Mouse (Mus musculus) embryonic facial prominence, embryonic 13.5 days (tissue): Measurements from ENCODE around the gene Madcam1. TPM values are rescaled to one million over a fixed set of nuclear protein-coding genes. Genes with fewer than 3 reads are reported as not detected.

Experiments
- ATAC-seq: fragments of 200-750 bp; cut with Nextera tagmentation; 2 replicates; pipeline ENCODE4 v1.8.0; 2017; ENCODE audit warnings: low read depth; ENCODE audit not compliant: insufficient number of reproducible peaks, insufficient read depth, low FRiP score, low TSS enrichment
- H3K27ac ChIP-seq: fragments of 300-500 bp; sonication (generic); 2 replicates; pipeline ENCODE4 v1.5.1; 2015; ENCODE audit warnings: moderate library complexity, mild to moderate bottlenecking, inconsistent platforms
- H3K27me3 ChIP-seq: fragments of 300-500 bp; sonication (generic); 2 replicates; pipeline ENCODE4 v1.6.1; 2015; ENCODE audit warnings: mild to moderate bottlenecking, inconsistent platforms
- H3K36me3 ChIP-seq: fragments of 300-500 bp; sonication (generic); 2 replicates; pipeline ENCODE4 v1.6.1; 2015; ENCODE audit warnings: mild to moderate bottlenecking, inconsistent platforms
- H3K4me1 ChIP-seq: fragments of 300-500 bp; sonication (generic); 2 replicates; pipeline ENCODE4 v1.6.1; 2015; ENCODE audit warnings: inconsistent platforms
- H3K4me2 ChIP-seq: fragments of 300-500 bp; sonication (generic); 2 replicates; pipeline ENCODE4 v1.6.1; 2015; ENCODE audit warnings: moderate library complexity, mild to moderate bottlenecking, inconsistent platforms
- H3K4me3 ChIP-seq: fragments of 300-500 bp; sonication (generic); 2 replicates; pipeline ENCODE4 v1.5.1; 2015; ENCODE audit warnings: mild to moderate bottlenecking, inconsistent platforms
- H3K9ac ChIP-seq: fragments of 300-500 bp; sonication (generic); 2 replicates; pipeline ENCODE4 v1.6.1; 2015; ENCODE audit warnings: mild to moderate bottlenecking, inconsistent platforms
- H3K9me3 ChIP-seq: fragments of 300-500 bp; sonication (generic); 2 replicates; pipeline ENCODE4 v1.6.1; 2016; ENCODE audit warnings: inconsistent platforms
- WGBS: fragments of 180-500 bp; shearing (Covaris S2); methylation state at CpG from one replicate; pipeline ENCODE4 v1.1.7; 2015; ENCODE audit warnings: mixed read lengths; 5-methylcytosine and 5-hydroxymethylcytosine counted together
- polyA plus RNA-seq: library from polyadenylated mRNA; unstranded; fragments of >200 nt; fragmentation: Nextera tagmentation; extraction: Ambion mirVana; gene quantifications from 2 replicates; pipeline ENCODE4 v1.2.1, GENCODE M21; 2015

The Madcam1 gene
- polyA plus RNA-seq = 11.3 and 11.8 TPM in 2 replicates

DNA sequence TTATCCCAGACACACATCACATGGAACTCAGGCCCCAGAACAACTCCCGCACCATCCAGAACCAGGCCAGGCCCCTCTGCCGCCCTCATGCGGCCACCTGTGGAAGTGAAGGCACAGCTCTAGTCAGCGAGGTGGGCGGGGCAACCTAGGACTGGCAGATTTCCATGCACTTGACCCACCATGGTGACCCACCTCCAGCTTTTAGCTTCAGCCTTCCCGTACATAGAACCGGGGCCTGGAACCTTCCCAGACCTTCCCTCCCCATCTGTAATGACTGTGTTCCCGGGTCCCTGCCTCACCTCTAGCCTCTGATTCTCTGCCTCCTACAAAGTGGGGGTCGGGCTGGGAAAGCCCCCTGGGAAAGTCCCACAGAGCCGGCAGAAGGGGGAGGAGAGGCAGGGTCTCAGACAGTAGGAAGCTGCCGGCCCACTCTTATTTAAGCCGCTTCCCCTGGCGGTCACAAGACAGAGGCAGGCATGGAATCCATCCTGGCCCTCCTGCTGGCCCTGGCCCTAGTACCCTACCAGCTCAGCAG lies at the start of gene Madcam1:
Gene Madcam1 (plus strand): TSS at position 429 of the 535 bp plus-strand sequence.
- no peaks in the 10 kb centered on the region for H3K36me3 ChIP-seq
- no peaks in the 10 kb centered on the region for H3K4me1 ChIP-seq
- 6% methylated on average over 13 of the region's 13 CpGs for WGBS
- no peak within 1 kb of the TSS for H3K27ac ChIP-seq
- H3K9ac ChIP-seq = no peak within 1 kb of the TSS
- no peaks in the 10 kb centered on the region for H3K9me3 ChIP-seq
- no peak within 1 kb of the TSS for H3K4me3 ChIP-seq
- no peaks in the 10 kb centered on the region; the same call in 1 of the 2 replicates for H3K27me3 ChIP-seq
- no peak for ATAC-seq
- H3K4me2 ChIP-seq = no peak within 1 kb of the TSS

DNA sequence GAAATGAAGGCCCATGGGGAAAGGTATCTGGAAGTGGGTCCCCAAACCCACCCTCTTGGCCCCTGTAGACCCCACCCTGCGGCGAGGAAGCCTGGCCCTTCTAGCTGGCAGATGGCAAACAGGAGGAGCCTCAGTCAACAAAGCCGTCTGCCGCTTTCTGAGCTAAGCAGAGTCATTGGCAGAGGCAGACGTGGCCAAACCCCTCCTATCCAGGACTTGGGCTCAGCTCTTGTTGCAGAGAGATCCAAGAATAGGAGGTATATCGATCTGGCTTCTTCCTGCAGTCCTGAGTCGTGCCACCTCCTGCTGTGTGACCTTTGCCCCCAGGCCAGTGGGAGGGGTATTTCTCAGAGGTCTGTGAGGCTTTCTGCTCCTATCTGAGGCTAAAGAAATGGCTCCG lies 48.5 kb upstream of the Madcam1 start:
- no peak overlapping the region for H3K9ac ChIP-seq
- WGBS = 11% methylated on average over 8 of the region's 8 CpGs
- ATAC-seq = no peak
- H3K4me1 ChIP-seq = peaks cover 24% of the 10 kb centered on the region
- H3K9me3 ChIP-seq = no peaks in the 10 kb centered on the region
- no peak overlapping the region for H3K27ac ChIP-seq
- no peak overlapping the region for H3K4me3 ChIP-seq
- H3K4me2 ChIP-seq = no peak overlapping the region
- H3K27me3 ChIP-seq = peaks cover 40% of the 10 kb centered on the region
- H3K36me3 ChIP-seq = 0 out of 2 replicates have a peak, but pooled peaks cover 6% of the 10 kb centered on the region

DNA sequence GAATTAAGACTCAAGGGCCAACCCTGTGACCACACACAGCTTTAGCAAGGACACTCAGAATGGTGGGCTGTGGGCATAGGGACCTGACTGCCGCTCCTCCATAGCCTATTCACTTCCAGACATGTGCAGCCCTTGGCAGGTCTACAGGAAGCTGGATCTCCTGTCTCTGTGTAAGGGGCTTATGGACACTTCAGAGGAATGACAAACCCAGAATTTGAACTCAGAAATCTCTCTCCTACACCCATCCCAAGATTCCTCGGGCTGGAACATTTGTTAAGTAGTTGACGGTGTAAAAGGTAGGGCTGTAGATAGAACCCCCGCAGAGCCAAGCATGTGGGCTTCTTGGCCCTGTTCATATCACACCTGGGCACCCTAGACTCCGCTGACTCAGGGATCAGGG lies 48.0 kb upstream of the Madcam1 start:
- H3K36me3 ChIP-seq = 0 out of 2 replicates have a peak, but pooled peaks cover 6% of the 10 kb centered on the region
- WGBS = 89% methylated on average over 5 of the region's 5 CpGs
- ATAC-seq = no peak
- H3K4me2 ChIP-seq = no peak overlapping the region
- no peaks in the 10 kb centered on the region for H3K9me3 ChIP-seq
- no peak overlapping the region for H3K4me3 ChIP-seq
- peaks cover 34% of the 10 kb centered on the region for H3K27me3 ChIP-seq
- H3K9ac ChIP-seq = no peak overlapping the region
- H3K27ac ChIP-seq = no peak overlapping the region
- H3K4me1 ChIP-seq = peaks cover 24% of the 10 kb centered on the region

DNA sequence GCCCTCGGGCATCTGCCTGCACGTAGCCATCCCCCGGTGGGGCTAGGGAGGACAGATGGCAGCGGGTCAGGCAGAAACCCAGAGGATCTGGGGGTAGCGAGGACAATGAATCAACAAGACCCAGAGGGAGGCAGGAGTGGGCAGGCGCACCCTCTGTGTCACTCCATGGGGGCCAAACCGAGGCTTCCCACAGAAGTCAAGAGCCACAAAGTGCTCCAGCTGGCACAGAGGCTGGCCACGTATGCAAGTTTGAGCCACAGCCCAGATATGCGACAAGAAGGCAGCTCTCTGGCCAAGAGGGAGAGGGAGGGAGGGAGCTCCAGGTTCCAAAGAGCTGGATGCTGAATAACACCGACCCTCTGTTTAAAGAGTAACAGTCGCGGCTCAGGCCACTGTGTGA lies 40.4 kb upstream of the Madcam1 start:
- 71% methylated on average over 12 of the region's 12 CpGs for WGBS
- no peaks in the 10 kb centered on the region for H3K9me3 ChIP-seq
- ATAC-seq = no peak
- no peak overlapping the region for H3K4me3 ChIP-seq
- H3K4me1 ChIP-seq = no peaks in the 10 kb centered on the region
- H3K27me3 ChIP-seq = no peaks in the 10 kb centered on the region
- no peak overlapping the region for H3K27ac ChIP-seq
- H3K9ac ChIP-seq = 0 out of 2 replicates have a peak overlapping the region, but pooled peaks have one; percentile 16
- H3K4me2 ChIP-seq = no peak overlapping the region
- peaks cover 14% of the 10 kb centered on the region; the same call in 1 of the 2 replicates for H3K36me3 ChIP-seq

DNA sequence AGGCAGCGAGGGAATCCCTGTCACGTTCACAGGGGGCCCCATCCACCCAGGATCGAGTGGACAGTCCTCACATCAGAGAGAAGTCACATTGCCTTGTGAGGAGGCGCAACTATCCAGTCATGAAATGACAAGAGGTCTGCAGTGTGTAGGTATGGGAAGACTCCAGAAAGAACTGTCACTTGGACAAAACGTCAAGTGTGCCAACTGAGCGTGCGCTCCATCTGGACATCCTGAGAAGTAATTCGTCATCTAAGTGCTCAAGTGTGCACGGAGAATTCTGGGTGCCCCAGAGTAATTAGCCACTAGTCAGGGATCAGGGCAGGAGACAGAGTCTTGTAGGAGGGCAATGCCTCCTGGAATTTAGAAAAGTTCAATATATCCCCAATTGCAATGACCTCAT lies 39.0 kb upstream of the Madcam1 start:
- H3K27ac ChIP-seq = no peak overlapping the region
- no peak overlapping the region for H3K9ac ChIP-seq
- 84% methylated on average over 9 of the region's 9 CpGs for WGBS
- H3K4me3 ChIP-seq = no peak overlapping the region
- no peak overlapping the region for H3K4me2 ChIP-seq
- H3K9me3 ChIP-seq = no peaks in the 10 kb centered on the region
- no peaks in the 10 kb centered on the region for H3K4me1 ChIP-seq
- H3K27me3 ChIP-seq = no peaks in the 10 kb centered on the region
- ATAC-seq = no peak
- H3K36me3 ChIP-seq = peaks cover 8% of the 10 kb centered on the region; the same call in 1 of the 2 replicates

DNA sequence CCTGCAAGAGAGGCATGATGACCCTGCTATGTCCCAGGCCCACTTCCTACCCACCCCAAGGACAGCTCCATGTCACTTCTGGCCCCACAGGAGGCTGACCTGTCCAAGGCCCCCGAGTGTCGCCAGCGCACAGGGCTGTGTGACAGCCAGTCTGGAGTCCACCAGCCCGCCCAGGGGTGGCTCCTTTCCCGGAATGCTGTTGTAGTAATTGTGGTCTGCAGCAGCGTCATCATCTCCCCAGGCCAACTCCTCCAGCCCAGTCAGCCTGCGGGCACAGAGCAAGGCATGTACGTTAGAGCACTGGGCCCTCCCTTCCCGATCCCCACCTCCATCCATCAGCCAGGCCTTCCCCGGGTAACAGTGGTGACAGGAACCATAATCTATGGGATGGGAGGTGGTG lies 38.2 kb upstream of the Madcam1 start:
- Histone ChIP-seq H3K36me3 (peaks cover 8% of the 10 kb centered on the region; the same call in 1 of the 2 replicates), H3K27me3 (no peaks in the 10 kb centered on the region), H3K27ac (no peak overlapping the region), H3K9me3 (no peaks in the 10 kb centered on the region), H3K4me1 (no peaks in the 10 kb centered on the region), H3K4me2 (no peak overlapping the region), H3K9ac (no peak overlapping the region), H3K4me3 (no peak overlapping the region)
- no peak; the same call in 1 of the 2 replicates for ATAC-seq
- WGBS = 87% methylated on average over 10 of the region's 10 CpGs

DNA sequence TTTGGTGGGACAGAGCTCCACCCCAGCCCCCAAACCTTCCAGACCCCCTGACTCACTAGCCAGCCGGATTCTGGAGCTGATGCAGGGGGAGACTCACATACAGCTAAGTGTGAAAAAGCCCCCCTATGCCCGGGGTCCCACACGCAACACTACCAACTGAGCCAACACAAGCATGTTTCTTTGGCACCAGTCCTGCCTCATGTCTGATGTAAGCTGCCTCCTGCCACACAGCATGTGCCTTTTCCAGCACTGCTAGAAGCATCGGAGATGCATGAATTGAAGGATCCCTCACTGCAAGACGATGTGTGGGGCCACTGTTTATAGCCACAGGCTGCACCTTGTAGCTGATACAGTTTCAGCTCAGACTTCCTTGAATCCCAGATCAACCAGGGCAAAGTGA lies 36.0 kb upstream of the Madcam1 start:
- no peaks in the 10 kb centered on the region for H3K4me1 ChIP-seq
- H3K4me3 ChIP-seq = no peak overlapping the region
- no peak for ATAC-seq
- no peak overlapping the region for H3K9ac ChIP-seq
- no peaks in the 10 kb centered on the region for H3K9me3 ChIP-seq
- no peaks in the 10 kb centered on the region for H3K27me3 ChIP-seq
- H3K27ac ChIP-seq = no peak overlapping the region
- WGBS = 84% methylated on average over 5 of the region's 5 CpGs
- no peak overlapping the region for H3K4me2 ChIP-seq
- peaks cover 8% of the 10 kb centered on the region; the same call in 1 of the 2 replicates for H3K36me3 ChIP-seq

DNA sequence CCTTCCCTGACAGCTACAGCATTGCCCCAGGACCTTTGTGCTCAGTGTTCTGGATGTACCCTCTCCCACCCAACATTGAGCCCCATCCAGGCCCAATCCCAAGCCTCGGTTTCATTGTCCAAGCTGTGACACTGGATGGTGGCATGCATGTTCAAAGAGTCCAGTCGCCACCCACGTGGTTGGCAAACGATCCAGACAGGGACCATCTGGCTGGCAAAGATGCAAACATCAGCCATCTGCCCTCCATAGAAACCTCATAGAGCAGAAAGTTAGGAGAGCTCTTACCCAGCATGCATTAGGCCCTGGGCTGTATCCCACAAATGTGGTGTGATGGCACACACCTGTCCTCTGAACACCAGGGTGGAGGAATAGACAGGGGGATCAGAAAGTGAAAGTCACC lies 32.9 kb upstream of the Madcam1 start:
- Histone ChIP-seq H3K27me3 (no peaks in the 10 kb centered on the region), H3K9ac (no peak overlapping the region), H3K27ac (no peak overlapping the region), H3K4me1 (peaks cover 3% of the 10 kb centered on the region; the same call in 1 of the 2 replicates), H3K4me3 (no peak overlapping the region), H3K9me3 (no peaks in the 10 kb centered on the region), H3K36me3 (peaks cover 5% of the 10 kb centered on the region; the same call in 1 of the 2 replicates), H3K4me2 (no peak overlapping the region)
- 90% methylated on average over 4 of the region's 4 CpGs for WGBS
- ATAC-seq = no peak

DNA sequence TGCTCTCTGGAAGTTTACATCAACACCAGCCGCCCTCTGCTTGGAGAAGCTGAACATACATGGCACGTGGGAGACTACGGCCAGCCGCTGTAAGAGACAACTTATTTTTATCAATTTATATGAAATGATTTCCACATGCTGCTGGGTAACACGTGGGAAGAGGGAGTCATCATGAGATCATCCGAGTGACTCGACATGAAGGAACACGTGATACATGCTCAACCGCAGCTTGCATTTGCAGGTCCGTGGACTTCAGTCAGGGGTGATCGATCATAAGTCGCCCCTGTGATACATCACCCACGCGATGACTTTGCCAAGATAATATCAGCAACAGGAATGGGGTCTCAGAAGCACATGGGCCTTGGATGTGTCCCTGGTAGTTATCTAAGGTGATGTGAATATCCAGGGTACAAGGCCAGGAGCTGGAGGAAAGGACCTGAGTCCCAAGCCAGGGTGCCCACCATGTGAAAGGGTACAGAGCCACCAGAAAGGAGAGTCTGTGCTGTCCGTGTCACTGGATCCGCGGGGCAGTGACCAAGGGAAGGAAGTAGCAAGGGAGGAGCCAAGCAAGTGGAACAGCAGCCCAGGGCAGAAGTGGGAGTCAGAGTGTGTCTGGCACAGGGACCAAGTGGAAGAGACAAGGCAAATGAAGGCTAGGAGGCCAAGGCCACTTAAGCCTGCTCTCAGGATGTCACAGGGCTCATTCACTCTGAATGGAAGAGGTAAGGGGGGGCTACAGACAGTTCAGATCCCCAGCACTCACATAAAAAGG lies 31.2 kb upstream of the Madcam1 start:
- no peaks in the 10 kb centered on the region for H3K36me3 ChIP-seq
- 0 out of 2 replicates have a peak, but pooled peaks cover 1% of the 10 kb centered on the region for H3K27me3 ChIP-seq
- no peak for ATAC-seq
- H3K9ac ChIP-seq = no peak overlapping the region
- peaks cover 7% of the 10 kb centered on the region for H3K4me1 ChIP-seq
- H3K9me3 ChIP-seq = no peaks in the 10 kb centered on the region
- H3K4me2 ChIP-seq = no peak overlapping the region
- H3K27ac ChIP-seq = no peak overlapping the region
- H3K4me3 ChIP-seq = no peak overlapping the region
- WGBS = 75% methylated on average over 17 of the region's 17 CpGs

DNA sequence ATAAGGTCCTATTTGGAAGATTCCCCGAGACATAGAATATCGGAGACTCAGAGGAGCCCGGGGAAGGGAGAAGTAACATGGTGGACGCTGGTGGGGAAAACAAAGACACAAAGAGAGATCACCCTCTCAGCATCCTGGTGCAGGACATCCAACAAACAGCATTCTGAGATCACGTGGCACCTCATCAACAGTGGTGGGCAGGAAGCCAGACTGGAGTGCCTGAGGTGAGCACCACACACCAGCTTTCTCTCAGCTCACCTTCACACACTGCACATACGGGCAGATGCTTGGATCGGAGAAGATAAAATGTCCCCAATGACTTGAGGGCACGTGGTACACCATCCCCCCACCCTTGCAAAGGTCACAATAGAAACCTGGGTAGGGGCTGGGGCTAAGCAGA lies 28.1 kb upstream of the Madcam1 start:
- H3K9me3 ChIP-seq = no peaks in the 10 kb centered on the region
- no peak for ATAC-seq
- 83% methylated on average over 8 of the region's 8 CpGs for WGBS
- peaks cover 18% of the 10 kb centered on the region for H3K27me3 ChIP-seq
- no peaks in the 10 kb centered on the region for H3K36me3 ChIP-seq
- no peak overlapping the region for H3K27ac ChIP-seq
- peak overlapping the region; percentile 87 for H3K4me2 ChIP-seq
- H3K4me3 ChIP-seq = peak overlapping the region; percentile 85; the same call in 1 of the 2 replicates
- H3K4me1 ChIP-seq = peaks cover 24% of the 10 kb centered on the region
- H3K9ac ChIP-seq = peak overlapping the region; percentile 85; the same call in 1 of the 2 replicates

DNA sequence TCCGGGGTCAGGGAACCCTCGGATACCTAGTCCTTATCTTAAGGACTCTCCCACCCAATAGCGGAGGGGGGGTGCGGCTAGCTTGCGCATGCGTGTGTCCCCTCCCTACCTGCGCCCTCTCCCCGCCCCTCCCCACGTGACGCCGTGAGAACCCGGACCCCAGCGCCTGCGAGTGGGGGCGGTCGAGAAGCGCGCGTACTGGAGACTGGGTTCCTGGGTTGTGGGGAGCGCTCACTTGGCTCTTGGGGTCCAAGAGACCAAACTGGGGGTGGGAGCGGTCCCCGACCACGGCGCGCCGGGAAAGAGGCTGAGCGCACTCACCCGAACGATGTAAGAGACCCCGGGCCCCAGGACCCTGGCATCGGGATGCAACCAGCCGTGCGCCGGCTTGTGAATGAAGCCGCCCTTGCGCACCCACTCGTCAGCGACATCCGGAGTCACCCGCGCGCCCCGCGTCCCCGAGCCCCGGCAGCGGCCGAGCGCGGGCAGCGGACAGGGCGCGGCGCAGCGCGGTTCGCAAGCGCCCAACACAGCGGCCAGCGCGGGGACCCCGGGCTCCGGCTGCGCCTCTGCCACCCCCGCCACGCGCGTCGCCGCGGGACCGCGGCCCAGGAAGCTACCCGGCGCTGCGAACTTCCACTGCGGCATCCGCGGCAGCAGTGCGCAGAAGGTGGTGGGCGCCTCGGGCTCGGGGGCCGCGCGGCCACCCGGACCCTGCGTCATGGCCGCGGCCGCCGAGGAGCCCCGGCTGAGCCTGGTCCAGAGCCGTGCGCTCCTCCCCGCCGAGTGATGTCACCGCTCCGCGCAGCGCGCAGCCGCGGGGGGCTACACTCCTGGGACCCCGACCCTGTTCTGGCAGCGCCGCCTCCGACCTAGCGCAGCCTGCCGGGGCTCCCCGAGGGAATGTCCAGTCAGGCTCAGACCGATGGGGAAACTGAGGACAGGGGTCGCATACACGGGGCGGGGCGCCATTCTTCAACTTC lies 26.9 kb upstream of the Madcam1 start, which contains the start of gene Shc2:
Gene Shc2 (minus strand): TSS at position 791 of the 983 bp plus-strand sequence.
- Histone ChIP-seq H3K4me3 (peak within 1 kb of the TSS; percentile 85), H3K36me3 (no peaks in the 10 kb centered on the region), H3K4me2 (peak within 1 kb of the TSS; percentile 87), H3K4me1 (peaks cover 24% of the 10 kb centered on the region), H3K27ac (peak within 1 kb of the TSS; percentile 75), H3K27me3 (peaks cover 18% of the 10 kb centered on the region), H3K9me3 (no peaks in the 10 kb centered on the region), H3K9ac (peak within 1 kb of the TSS; percentile 85)
- peak; percentile 82 for ATAC-seq
- under 1% methylated on average over 111 of the region's 116 CpGs for WGBS
